Mouse (Mus musculus) E14TG2a.4 (cell line): ENCODE measurements around the gene Capn1.
A peak's percentile ranks its signal among the peaks of the same experiment; 100 is the strongest.

Experiments
- H3K27me3 ChIP-seq: 2 replicates; pipeline ENCODE4 v1.6.1; 2014; ENCODE audit warnings: low read length, control low read depth; ENCODE audit not compliant: insufficient read depth
- H3K36me3 ChIP-seq: 2 replicates; pipeline ENCODE4 v1.6.1; 2014; ENCODE audit warnings: low read length, control low read depth; ENCODE audit not compliant: insufficient read depth
- H3K4me1 ChIP-seq: replicated peaks from 2 replicates; pipeline ENCODE4 v1.6.1; 2014; ENCODE audit warnings: low read depth, low read length, control low read depth
- H3K4me3 ChIP-seq: replicated peaks from 2 replicates; pipeline ENCODE4 v1.5.1; 2014; ENCODE audit warnings: mild to moderate bottlenecking, low read length
- H3K9me3 ChIP-seq: 2 replicates; pipeline ENCODE4 v1.6.1; 2014; ENCODE audit warnings: low read length, control low read depth
- CTCF ChIP-seq: conservative IDR thresholded peaks from 2 replicates; pipeline ENCODE4 v1.5.1; 2014; ENCODE audit warnings: low read length
- NANOG ChIP-seq: IDR thresholded peaks from 2 replicates; pipeline ENCODE4 v1.6.1; 2014; ENCODE audit warnings: borderline replicate concordance, low read length, mixed read lengths
- POU5F1 ChIP-seq: IDR thresholded peaks from 2 replicates; pipeline ENCODE4 v1.6.1; 2014; ENCODE audit warnings: low read length, borderline replicate concordance

The Capn1 gene

GRCm38 (mm10) chr19:5939715-5940114, 76.0 kb downstream of the Capn1 start:
- Histone ChIP-seq H3K4me1 (peaks cover 59% of the 10 kb centered on the region), H3K9me3 (no peaks in the 10 kb centered on the region), H3K36me3 (peaks cover 63% of the 10 kb centered on the region), H3K27me3 (peaks cover 10% of the 10 kb centered on the region; the same call in 1 of the 2 replicates), H3K4me3 (0 out of 2 replicates have a peak overlapping the region, but pooled peaks have one; percentile 4)
- TF ChIP-seq POU5F1 (no peak), CTCF (no peak), NANOG (no peak)
